Mouse (Mus musculus) layer of hippocampus, adult 2 months (tissue): Measurements from ENCODE around the gene Zfp882. TPM values are rescaled to one million over a fixed set of nuclear protein-coding genes. Genes with fewer than 3 reads are reported as not detected.
"Not testable (repeated sequence)": the region's sequence is repeated elsewhere in the genome, so short reads cannot be mapped to it uniquely, and the experiment has no call there.

Experiments used
- DNase-seq, 2 experiments: peaks; one replicate each; pipeline ENCODE4 v3.0.0; 2022; ENCODE audit warnings: low spot score in 2 of 2
- H3K27ac ChIP-seq: fragments of 200-600 bp; 2 replicates; pipeline ENCODE4 v1.8.1; 2022
- H3K4me3 ChIP-seq: fragments of 200-600 bp; 2 replicates; pipeline ENCODE4 v1.8.1; 2022; ENCODE audit warnings: mild to moderate bottlenecking
- CTCF ChIP-seq: fragments of 200-600 bp; conservative IDR thresholded peaks from 2 replicates; pipeline ENCODE4 v1.8.1; 2022; ENCODE audit warnings: antibody characterized with exemption, mild to moderate bottlenecking, moderate library complexity
- long read RNA-seq, 2 experiments: library from polyadenylated mRNA; stranded (forward); transcript quantifications; one replicate each; pipeline ENCODE4 v2.0.0; 2021; ENCODE audit warnings: borderline mapping rate in 2 of 2
- total RNA-seq, 2 experiments: library from RNA; stranded (reverse); gene quantifications; 2 replicates each; pipeline ENCODE4 v1.2.3; 2021

Gene Zfp882
- total RNA-seq: 10 to 100 TPM; 13.0 to 20.6 TPM
- long read RNA-seq, experiment 1, partial matches to known transcripts: 0 of 2 reads
- long read RNA-seq, experiment 1, other reads (novel, unspliced or antisense): 2 of 2 reads
- long read RNA-seq, experiment 2, partial matches to known transcripts: 1 of 1 reads
- long read RNA-seq, experiment 2, other reads (novel, unspliced or antisense): 0 of 1 reads

- TF ChIP-seq CTCF: peak; percentile 72
- H3K4me3 ChIP-seq: peak within 1 kb of the TSS; percentile 87
- peak; percentile 82 to 89 for DNase-seq
- peak within 1 kb of the TSS; percentile 100 for H3K27ac ChIP-seq
These were observed at the start of gene Zfp882, which contains the start of gene Zfp617 for GRCm38 (mm10) chr8:71908309-71909261. Zfp882 (plus strand) TSS chr8:71908608. Zfp617 (plus strand) TSS chr8:71908635.

- DNase-seq, H3K27ac ChIP-seq, H3K4me3 ChIP-seq: not testable (repeated sequence)
These were observed 46.9 kb upstream of the Zfp882 start for GRCm38 (mm10) chr8:71861551-71861950.

- H3K4me3 ChIP-seq, H3K27ac ChIP-seq, DNase-seq: not testable (repeated sequence)
These were observed 46.4 kb upstream of the Zfp882 start for GRCm38 (mm10) chr8:71862038-71862437.

DNA sequence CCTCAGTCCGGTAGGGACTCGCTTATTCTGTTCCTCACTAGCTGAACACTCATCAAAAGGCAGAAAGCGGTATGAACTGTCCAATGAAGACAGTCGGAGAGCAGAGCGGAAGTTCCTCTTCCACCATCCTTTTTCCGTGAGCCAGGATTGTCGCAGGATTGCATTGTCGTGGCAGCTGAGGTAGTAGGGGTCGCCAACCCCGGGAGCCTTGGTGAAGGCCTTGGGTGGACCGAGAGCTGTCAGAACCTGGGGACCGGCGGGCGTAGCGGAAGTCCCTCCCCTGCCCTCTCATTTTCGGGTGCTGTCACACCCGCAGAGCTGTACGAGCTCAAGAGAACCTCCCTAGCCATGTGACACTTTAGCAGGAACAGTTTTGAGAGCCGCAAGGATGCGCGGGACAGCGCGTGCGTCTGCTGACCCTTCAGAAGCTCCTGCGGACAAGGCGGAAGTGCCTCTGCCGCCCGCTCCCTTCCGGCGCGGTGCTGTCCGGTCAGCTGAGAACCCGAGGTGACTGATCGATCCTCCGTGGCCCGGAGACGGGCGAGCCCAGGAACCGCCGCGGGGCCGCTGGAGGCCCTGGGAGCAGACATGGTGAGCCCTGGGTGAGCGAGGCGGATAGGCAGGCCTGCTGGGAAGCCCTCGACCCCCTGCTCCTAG lies 26.7 kb upstream of the Zfp882 start, which contains the start of gene Zfp709:
Zfp709 (plus strand) TSS at position 402 of the 657 bp plus-strand sequence.
- DNase-seq: peak; percentile 53 to 57

DNA sequence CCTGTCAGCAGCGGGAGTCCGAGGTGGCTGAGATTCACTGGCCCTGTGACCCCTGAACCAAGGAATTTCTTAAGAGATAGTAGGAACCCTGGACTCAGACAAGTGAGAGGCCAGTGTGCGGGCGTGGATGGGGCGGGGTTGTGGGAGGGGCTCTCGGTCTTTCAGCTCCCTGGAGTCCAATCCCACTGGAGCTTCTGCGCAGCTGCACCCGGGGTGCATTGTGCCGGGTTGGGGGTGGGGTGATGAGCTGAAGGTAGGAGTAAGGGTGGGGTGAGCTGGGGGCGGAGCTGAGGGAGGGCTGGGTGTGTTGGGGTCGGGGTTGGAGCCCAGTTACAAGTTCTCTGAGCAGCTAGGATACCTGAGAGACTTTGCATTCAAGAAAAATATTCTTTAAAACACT lies 7.7 kb upstream of the Zfp882 start:
- DNase-seq, H3K27ac ChIP-seq, H3K4me3 ChIP-seq: not testable (repeated sequence)

More for the DNA sequence above, 26.7 kb upstream of the Zfp882 start, which contains the start of gene Zfp709:
- TF ChIP-seq CTCF: no peak
- Histone ChIP-seq H3K4me3 (peak within 1 kb of the TSS; percentile 73), H3K27ac (peak within 1 kb of the TSS; percentile 91)

- H3K27ac ChIP-seq, DNase-seq, H3K4me3 ChIP-seq: not testable (repeated sequence)
These were observed 5.3 kb upstream of the Zfp882 start for GRCm38 (mm10) chr8:71903084-71903483.

- H3K27ac ChIP-seq: no peak overlapping the region
- TF ChIP-seq CTCF: no peak
- H3K4me3 ChIP-seq: no peak overlapping the region
- DNase-seq: no peak
These were observed 1.6 kb upstream of the Zfp882 start for GRCm38 (mm10) chr8:71906809-71907208.

GRCm38 (mm10) chr8:71907798-71908257 lies 580 bp upstream of the Zfp882 start:
- Histone ChIP-seq H3K4me3 (peak overlapping the region; percentile 87), H3K27ac (peak overlapping the region; percentile 100)
- TF ChIP-seq CTCF: no peak
- DNase-seq: no peak

DNA sequence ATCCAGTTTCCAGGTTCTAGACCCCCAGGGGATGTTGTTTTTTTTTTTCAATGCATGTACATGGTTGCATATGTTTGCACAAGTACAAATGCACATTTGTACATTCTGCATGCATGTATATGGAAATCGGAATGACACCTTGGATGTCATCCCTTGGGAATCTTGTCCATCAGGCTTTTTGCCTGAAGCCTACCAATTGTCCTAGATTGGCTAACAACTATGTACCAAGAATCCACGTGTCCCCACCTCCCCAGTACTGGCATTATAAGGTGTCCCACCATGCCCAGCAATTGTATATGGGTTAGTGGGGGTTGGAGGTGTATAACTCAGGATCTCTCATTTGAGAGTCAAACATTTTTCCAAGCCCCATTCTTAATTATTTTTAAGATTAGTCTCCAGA lies 3.9 kb downstream of the Zfp882 start:
- no peak for DNase-seq
- Histone ChIP-seq H3K27ac (no peak overlapping the region), H3K4me3 (no peak overlapping the region)
- no peak for TF ChIP-seq CTCF

DNA sequence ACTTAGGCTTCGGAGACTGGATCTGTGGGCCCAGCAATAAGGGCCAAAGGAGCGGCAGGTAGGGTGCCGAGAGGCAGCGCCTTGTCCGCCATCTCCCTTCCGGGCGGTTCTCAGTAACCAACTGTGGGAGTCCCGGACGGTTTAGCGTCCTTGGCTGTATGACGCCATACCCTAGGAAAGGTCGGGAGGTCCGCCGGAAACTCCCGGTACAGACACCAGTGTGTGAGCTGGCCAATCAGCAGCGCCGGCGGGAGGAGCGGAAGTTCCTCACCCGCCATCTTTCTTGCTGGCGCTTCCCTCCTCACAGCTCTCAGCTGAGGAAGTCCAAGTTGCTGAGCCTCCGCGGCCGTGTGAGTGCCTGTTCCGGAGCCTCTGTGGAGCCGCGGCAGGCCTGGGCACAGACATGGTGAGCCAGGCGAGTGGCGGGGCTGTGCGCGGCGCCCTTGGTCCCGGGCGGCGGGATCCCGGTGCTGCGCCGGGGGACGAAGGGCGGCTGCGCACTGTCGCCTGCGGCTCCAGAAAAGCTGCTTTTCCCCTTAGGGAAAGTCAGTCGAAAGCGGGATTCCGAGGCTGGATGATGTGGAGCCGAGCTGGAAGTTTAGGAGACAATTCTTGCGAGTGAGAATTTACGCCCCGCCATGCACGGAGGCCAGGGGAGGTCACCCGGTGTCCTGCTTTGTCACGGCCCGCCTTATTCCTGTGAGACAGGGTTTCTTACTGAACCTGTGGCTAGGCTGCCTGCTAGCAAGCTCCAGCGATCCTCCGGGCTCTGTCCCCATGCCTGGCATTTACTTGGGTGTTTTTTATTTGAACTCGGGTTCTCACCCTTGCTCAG lies 14.4 kb downstream of the Zfp882 start:
- peak; percentile 93 to 95 for DNase-seq
- TF ChIP-seq CTCF: no peak
- peak overlapping the region; percentile 81 for H3K4me3 ChIP-seq
- peak overlapping the region; percentile 95 for H3K27ac ChIP-seq

GRCm38 (mm10) chr8:71925791-71926190 lies 17.4 kb downstream of the Zfp882 start:
- DNase-seq: no peak
- no peak overlapping the region for H3K27ac ChIP-seq
- TF ChIP-seq CTCF: no peak
- no peak overlapping the region for H3K4me3 ChIP-seq

DNA sequence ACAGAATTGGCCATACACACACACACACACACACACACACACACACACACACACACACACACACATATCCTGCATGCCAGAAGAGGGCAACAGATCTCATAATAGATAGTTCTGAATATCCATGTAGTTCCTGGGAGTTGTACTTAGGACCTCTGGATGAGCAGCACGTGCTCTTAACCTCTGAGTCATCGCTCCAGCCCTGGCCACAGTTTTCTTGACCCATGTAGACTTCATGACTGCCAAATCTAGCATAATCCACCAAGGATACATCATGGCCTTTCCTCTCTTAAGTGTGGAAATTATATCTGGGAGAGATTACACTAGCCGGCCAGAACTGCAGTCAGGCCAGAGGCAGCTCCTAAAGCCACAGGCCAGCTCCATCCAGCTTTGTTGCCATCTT lies 18.1 kb downstream of the Zfp882 start:
- no peak overlapping the region for H3K27ac ChIP-seq
- TF ChIP-seq CTCF: no peak
- no peak for DNase-seq
- no peak overlapping the region for H3K4me3 ChIP-seq
